Mouse (Mus musculus) cortical plate, adult 2 months (tissue): Measurements from ENCODE around the gene Ptpn21.

Source experiments
- CTCF ChIP-seq: fragments of 200-500 bp; IDR thresholded peaks from 2 replicates; pipeline ENCODE4 v1.5.1; 2011; ENCODE audit warnings: mild to moderate bottlenecking, control low read depth, low read length; ENCODE audit not compliant: insufficient read depth; ENCODE audit errors: extremely low read depth
- POLR2A ChIP-seq: fragments of 200-500 bp; IDR thresholded peaks from 2 replicates; pipeline ENCODE4 v1.6.1; 2011; ENCODE audit warnings: mild to moderate bottlenecking, low read length, control low read depth; ENCODE audit not compliant: insufficient read depth; ENCODE audit errors: extremely low read depth

GRCm38 (mm10) chr12:98737801-98738350 is 671 bp upstream of the Ptpn21 start:
- no peak for TF ChIP-seq CTCF
- no peak for TF ChIP-seq POLR2A
